Mouse (Mus musculus): ENCODE data around the gene Ptges.

DNA sequence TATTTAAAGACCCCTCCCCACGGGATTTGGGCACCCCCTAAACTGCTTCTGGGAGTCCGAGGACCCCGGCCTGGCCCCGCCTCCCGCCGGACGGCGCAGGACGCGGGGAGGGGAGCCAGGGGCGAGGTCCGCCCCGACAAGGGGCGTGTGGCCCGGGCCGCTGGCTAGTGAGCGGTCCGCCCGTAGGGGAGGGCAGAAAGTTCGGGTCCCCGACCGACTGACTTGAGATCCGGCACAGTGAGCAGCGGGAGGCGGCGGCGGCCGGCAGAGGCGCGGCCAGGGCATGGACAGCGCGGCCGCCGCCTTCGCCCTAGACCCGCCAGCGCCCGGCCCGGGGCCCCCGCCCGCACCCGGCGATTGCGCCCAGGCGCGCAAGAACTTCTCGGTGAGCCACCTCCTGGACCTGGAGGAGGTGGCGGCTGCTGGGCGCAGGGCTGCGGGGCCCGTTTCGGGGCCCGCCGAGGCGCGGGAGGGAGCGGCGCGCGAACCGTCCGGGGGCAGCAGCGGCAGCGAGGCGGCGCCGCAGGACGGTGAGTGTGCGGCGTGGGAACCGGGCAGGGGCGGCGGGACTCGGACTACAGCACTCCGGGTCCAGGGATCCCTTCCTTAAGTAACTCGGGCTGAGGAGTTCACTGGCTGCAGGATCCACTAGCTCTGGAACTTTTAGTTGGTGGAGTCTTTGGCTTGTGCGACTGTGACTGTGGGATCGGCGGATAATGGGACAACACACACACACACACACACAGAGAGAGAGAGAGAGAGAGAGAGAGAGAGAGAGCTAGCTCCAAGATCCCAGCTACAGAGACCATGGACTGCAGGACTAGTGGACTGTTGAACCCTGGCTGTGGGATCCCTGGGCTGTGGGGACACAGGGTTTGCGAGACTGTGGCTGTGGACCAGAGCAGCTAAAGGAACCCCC is 84.3 kb downstream of the Ptges start:
- TF ChIP-seq POLR2A (IDR thresholded peaks at IDR 0.05; ENCODE audit: control insufficient read depth, extremely low read depth, insufficient read depth, low read length, poor library complexity) (no peak), CTCF (IDR thresholded peaks at IDR 0.05; ENCODE audit: borderline replicate concordance, control insufficient read depth, extremely low read depth, insufficient read depth, low read length, poor library complexity) (no peak)

All from thymus, adult 2 months (tissue).